Mouse (Mus musculus): ENCODE results near the gene Sp2.

GRCm38 (mm10) chr11:96987873-96988655 is 5.3 kb upstream of the Sp2 start:
- TF ChIP-seq MAFK (IDR thresholded peaks at IDR 0.05; ENCODE audit: insufficient read depth, low read depth, low read length) (peak; percentile 37; the same call in 1 of the 2 replicates), ZC3H11A (IDR thresholded peaks at IDR 0.05; ENCODE audit: borderline replicate concordance, low read depth, low read length) (no peak), CHD2 (IDR thresholded peaks at IDR 0.05; ENCODE audit: low read depth, low read length) (no peak), ZNF384 (IDR thresholded peaks at IDR 0.05; ENCODE audit: low read depth, low read length) (no peak), HCFC1 (IDR thresholded peaks at IDR 0.05; ENCODE audit: borderline replicate concordance, insufficient read depth, low read length) (no peak)

Data from ES-E14 (cell line).